Mouse (Mus musculus) erythroblast, embryonic 14.5 days (primary cell): ENCODE data around the gene Zfp420.

Source experiments
- GATA1 ChIP-seq: IDR thresholded peaks from 2 replicates; pipeline ENCODE4 v1.6.1; 2012; ENCODE audit warnings: low read length, inconsistent platforms, mixed read lengths
- TAL1 ChIP-seq: IDR thresholded peaks from 3 replicates; pipeline ENCODE4 v1.6.1; 2012; ENCODE audit warnings: low read length, inconsistent platforms, mixed read lengths

DNA sequence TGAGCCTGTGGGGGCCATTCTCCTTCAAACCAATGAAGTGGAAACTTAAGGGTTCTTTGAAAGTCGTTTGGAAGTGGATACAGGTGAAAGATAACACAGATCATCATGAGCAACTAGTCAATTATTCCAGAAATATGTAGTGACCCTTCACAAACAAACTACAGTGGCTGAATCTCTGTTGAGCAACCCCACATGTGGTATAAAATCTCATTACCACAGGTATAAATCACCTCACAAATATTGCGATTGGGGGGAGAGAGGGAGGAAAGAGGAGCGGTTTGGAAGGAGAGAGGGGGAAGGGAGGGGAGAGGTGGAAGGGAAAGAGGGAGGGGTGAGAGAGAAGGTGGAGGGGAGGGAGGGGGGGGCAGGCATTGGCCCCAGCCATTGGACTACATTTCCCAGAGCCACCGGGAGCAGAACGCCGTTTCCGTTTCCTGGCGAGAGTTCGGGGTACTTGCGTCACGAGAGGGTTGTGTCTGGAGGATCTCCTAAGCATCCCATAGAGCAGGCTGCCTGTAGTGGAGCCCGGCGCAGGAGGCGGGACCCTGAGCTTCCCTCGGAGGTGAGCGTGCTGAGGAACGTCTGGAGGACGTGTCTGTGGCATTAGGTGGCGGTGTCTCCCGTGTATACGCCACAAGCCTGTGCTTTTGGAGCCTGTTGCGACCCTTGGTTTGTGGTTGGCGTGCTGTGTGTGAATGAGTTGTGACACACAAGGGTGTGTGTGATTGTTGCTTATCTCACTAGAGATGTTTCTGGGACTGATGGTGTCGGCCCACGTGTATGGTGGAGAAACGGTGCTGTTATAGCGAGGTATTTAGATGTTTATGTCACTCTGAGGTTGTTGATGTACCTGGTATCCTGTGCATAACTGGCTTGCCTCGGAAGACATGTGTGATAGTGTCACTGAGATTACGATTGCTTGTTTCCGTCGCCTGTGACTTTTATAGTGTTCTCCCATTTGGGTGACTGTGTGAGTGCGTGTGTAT is at the start of gene Zfp420:
- no peak for TF ChIP-seq TAL1
- TF ChIP-seq GATA1 = no peak
